Mouse (Mus musculus) kidney, postnatal 0 days (tissue): ENCODE data around the gene Psip1. TPM values are rescaled to one million over a fixed set of nuclear protein-coding genes. Genes with fewer than 3 reads are reported as not detected.

ENCODE experiments used
- ATAC-seq: fragments of 200-750 bp; cut with Nextera tagmentation; replicated peaks from 2 replicates; pipeline ENCODE4 v1.8.0; 2017; ENCODE audit warnings: low read depth, moderate number of reproducible peaks, moderate TSS enrichment, moderate library complexity; ENCODE audit not compliant: low FRiP score
- DNase-seq: peaks from one replicate; pipeline ENCODE4 v3.0.0-alpha.2; 2016; ENCODE audit warnings: low spot score
- H3K27ac ChIP-seq: fragments of 300-500 bp; sonication (generic); 2 replicates; pipeline ENCODE4 v1.5.1; 2014; ENCODE audit warnings: mild to moderate bottlenecking
- H3K27me3 ChIP-seq: fragments of 300-500 bp; sonication (generic); 2 replicates; pipeline ENCODE4 v1.6.1; 2014; ENCODE audit warnings: low read length, mixed read lengths; ENCODE audit not compliant: insufficient read depth
- H3K36me3 ChIP-seq: fragments of 300-500 bp; sonication (generic); 2 replicates; pipeline ENCODE4 v1.6.1; 2014; ENCODE audit warnings: low read length, mixed read lengths; ENCODE audit not compliant: insufficient read depth
- H3K4me1 ChIP-seq: fragments of 300-500 bp; sonication (generic); replicated peaks from 2 replicates; pipeline ENCODE4 v1.6.1; 2014; ENCODE audit warnings: antibody characterized with exemption, low read length, mixed read lengths; ENCODE audit not compliant: insufficient read depth
- H3K4me2 ChIP-seq: fragments of 300-500 bp; sonication (generic); 2 replicates; pipeline ENCODE4 v1.6.1; 2014; ENCODE audit warnings: mild to moderate bottlenecking, low read length, moderate library complexity, mixed read lengths
- H3K4me3 ChIP-seq: fragments of 300-500 bp; sonication (generic); replicated peaks from 2 replicates; pipeline ENCODE4 v1.5.1; 2014; ENCODE audit warnings: low read depth, low read length
- H3K9ac ChIP-seq: fragments of 300-500 bp; sonication (generic); 2 replicates; pipeline ENCODE4 v1.6.1; 2014; ENCODE audit warnings: low read depth, low read length
- H3K9me3 ChIP-seq: fragments of 300-500 bp; sonication (generic); replicated peaks from 2 replicates; pipeline ENCODE4 v1.6.1; 2016; ENCODE audit warnings: low read length, inconsistent platforms, mixed read lengths
- CTCF ChIP-seq: IDR thresholded peaks from 2 replicates; pipeline ENCODE4 v1.5.1; 2016; ENCODE audit warnings: antibody characterized with exemption, low read depth, mild to moderate bottlenecking, moderate library complexity
- WGBS: fragments of 180-500 bp; shearing (Covaris S2); extraction: QIAGEN DNeasy Blood & Tissue Kit; methylation state at CpG from one replicate; pipeline ENCODE4 v1.1.7; 2014; 5-methylcytosine and 5-hydroxymethylcytosine counted together
- polyA plus RNA-seq: library from polyadenylated mRNA; unstranded; fragments of >200 nt; fragmentation: Nextera tagmentation; extraction: Ambion mirVana; gene quantifications from 2 replicates; pipeline ENCODE4 v1.2.1, GENCODE M21; 2015

Gene Psip1
- polyA plus RNA-seq, 1 experiment from 2014 or later: 104 TPM

GRCm38 (mm10) chr4:83450785-83451184 is 35.5 kb downstream of the Psip1 start:
- no peak overlapping the region for H3K9ac ChIP-seq
- no peaks in the 10 kb centered on the region for H3K4me1 ChIP-seq
- no peak overlapping the region for H3K4me2 ChIP-seq
- H3K27ac ChIP-seq: no peak overlapping the region
- no peak for ATAC-seq
- peaks cover 45% of the 10 kb centered on the region for H3K36me3 ChIP-seq
- no peaks in the 10 kb centered on the region for H3K27me3 ChIP-seq
- no peaks in the 10 kb centered on the region for H3K9me3 ChIP-seq
- TF ChIP-seq CTCF: no peak
- no peak overlapping the region for H3K4me3 ChIP-seq
- DNase-seq: no peak
- WGBS: 92% methylated on average over 4 of the region's 4 CpGs

DNA sequence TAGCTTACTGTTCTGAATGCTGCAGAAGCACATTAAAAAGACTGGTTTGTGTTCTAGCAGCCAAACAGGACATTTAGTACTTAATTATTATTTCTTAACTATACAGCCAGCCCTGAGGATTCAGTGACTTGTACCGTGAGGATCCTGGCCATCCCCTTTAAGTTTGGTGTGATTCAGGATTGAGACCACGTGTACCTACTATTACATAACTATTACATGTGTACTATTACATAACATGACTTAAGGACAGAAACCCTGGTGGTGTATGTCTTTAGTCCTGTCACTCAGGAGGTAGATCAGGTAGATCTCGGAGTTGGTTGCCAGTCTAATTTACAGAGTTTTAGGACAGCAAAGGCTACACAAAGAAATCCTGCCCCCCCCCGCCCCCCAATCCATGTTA is 45.2 kb downstream of the Psip1 start:
- H3K27me3 ChIP-seq: no peaks in the 10 kb centered on the region
- H3K36me3 ChIP-seq: peaks cover 31% of the 10 kb centered on the region
- H3K4me3 ChIP-seq: no peak overlapping the region
- H3K9ac ChIP-seq: no peak overlapping the region
- no peak for DNase-seq
- no peak overlapping the region for H3K4me2 ChIP-seq
- no peak for ATAC-seq
- no peaks in the 10 kb centered on the region for H3K4me1 ChIP-seq
- no peak overlapping the region for H3K27ac ChIP-seq
- TF ChIP-seq CTCF: no peak
- 90% methylated on average over 4 of the region's 4 CpGs for WGBS
- no peaks in the 10 kb centered on the region for H3K9me3 ChIP-seq

GRCm38 (mm10) chr4:83439045-83439444 is 47.2 kb downstream of the Psip1 start:
- DNase-seq (no peak), ATAC-seq (no peak)
- Histone ChIP-seq H3K27ac (no peak overlapping the region), H3K4me1 (no peaks in the 10 kb centered on the region), H3K4me3 (no peak overlapping the region), H3K27me3 (no peaks in the 10 kb centered on the region), H3K9ac (no peak overlapping the region), H3K36me3 (peaks cover 41% of the 10 kb centered on the region), H3K4me2 (no peak overlapping the region), H3K9me3 (no peaks in the 10 kb centered on the region)
- no peak for TF ChIP-seq CTCF
- 49% methylated on average over 5 of the region's 5 CpGs for WGBS

- ATAC-seq: no peak
- no peak overlapping the region for H3K4me2 ChIP-seq
- no peaks in the 10 kb centered on the region for H3K27me3 ChIP-seq
- TF ChIP-seq CTCF: no peak
- no peak overlapping the region for H3K9ac ChIP-seq
- DNase-seq: no peak
- H3K36me3 ChIP-seq: peaks cover 41% of the 10 kb centered on the region
- no peak overlapping the region for H3K27ac ChIP-seq
- no peaks in the 10 kb centered on the region for H3K4me1 ChIP-seq
- H3K9me3 ChIP-seq: no peaks in the 10 kb centered on the region
- no peak overlapping the region for H3K4me3 ChIP-seq
These were observed 48.1 kb downstream of the Psip1 start for GRCm38 (mm10) chr4:83438116-83438515.

- 96% methylated on average over 8 of the region's 8 CpGs for WGBS
- Histone ChIP-seq H3K4me3 (no peak overlapping the region), H3K4me1 (no peaks in the 10 kb centered on the region), H3K27ac (no peak overlapping the region), H3K9ac (no peak overlapping the region), H3K4me2 (no peak overlapping the region), H3K27me3 (no peaks in the 10 kb centered on the region), H3K9me3 (no peaks in the 10 kb centered on the region), H3K36me3 (peaks cover 42% of the 10 kb centered on the region)
- no peak for DNase-seq
- ATAC-seq: no peak
- TF ChIP-seq CTCF: no peak
These were observed 49.9 kb downstream of the Psip1 start for GRCm38 (mm10) chr4:83436375-83436774.

GRCm38 (mm10) chr4:83432901-83433300 is 53.4 kb downstream of the Psip1 start:
- WGBS: 94% methylated on average over 6 of the region's 6 CpGs
- H3K36me3 ChIP-seq: peaks cover 40% of the 10 kb centered on the region

GRCm38 (mm10) chr4:83431950-83432349 is 54.3 kb downstream of the Psip1 start:
- H3K27ac ChIP-seq: no peak overlapping the region
- H3K36me3 ChIP-seq: peaks cover 39% of the 10 kb centered on the region
- H3K27me3 ChIP-seq: no peaks in the 10 kb centered on the region
- no peaks in the 10 kb centered on the region for H3K4me1 ChIP-seq
- WGBS: 89% methylated on average over 7 of the region's 7 CpGs
- no peak overlapping the region for H3K4me3 ChIP-seq
- H3K4me2 ChIP-seq: no peak overlapping the region
- no peaks in the 10 kb centered on the region for H3K9me3 ChIP-seq
- DNase-seq: peak; percentile 16
- TF ChIP-seq CTCF: no peak
- no peak for ATAC-seq
- H3K9ac ChIP-seq: no peak overlapping the region

More at GRCm38 (mm10) chr4:83432901-83433300, 53.4 kb downstream of the Psip1 start:
- DNase-seq (no peak), ATAC-seq (no peak)
- Histone ChIP-seq H3K4me3 (no peak overlapping the region), H3K27ac (no peak overlapping the region), H3K27me3 (no peaks in the 10 kb centered on the region), H3K9ac (no peak overlapping the region), H3K4me2 (no peak overlapping the region), H3K9me3 (no peaks in the 10 kb centered on the region), H3K4me1 (no peaks in the 10 kb centered on the region)
- no peak for TF ChIP-seq CTCF
